Mouse (Mus musculus) CH12.LX (cell line): ENCODE measurements at regions not wholly inside any gene's neighbourhood (a gene's known extent, or its start where the extent isn't known, plus 50 kb on each side); places are given as distances from the start of the nearest gene placed in this dataset.

Experiments used
- DNase-seq: peaks from one replicate; pipeline ENCODE4 v3.0.0-alpha.2; 2013; ENCODE audit errors: extremely low read depth
- H3K27ac ChIP-seq: 2 replicates; pipeline ENCODE4 v1.5.1; 2012; ENCODE audit warnings: low read depth, mild to moderate bottlenecking, control low read depth, moderate library complexity; ENCODE audit not compliant: insufficient read depth
- H3K27me3 ChIP-seq: replicated peaks from 2 replicates; pipeline ENCODE3; 2012; ENCODE audit warnings: inconsistent platforms
- H3K36me3 ChIP-seq, 2 experiments: replicated peaks in 1 of 2; 2 replicates each; pipeline versions ENCODE3 to v1.6.1; 2012; ENCODE audit warnings: inconsistent platforms in 1 of 2, low read length in 1 of 2, mild to moderate bottlenecking in 1 of 2, mixed read lengths in 1 of 2, moderate library complexity in 1 of 2; ENCODE audit not compliant: control insufficient read depth in 1 of 2, insufficient read depth in 1 of 2
- H3K4me1 ChIP-seq, 2 experiments: 2 replicates each; pipeline ENCODE4 v1.6.1; 2012; ENCODE audit warnings: inconsistent platforms in 1 of 2, moderate library complexity in 1 of 2; ENCODE audit not compliant: insufficient read depth in 2 of 2, control insufficient read depth in 1 of 2
- H3K4me2 ChIP-seq: 2 replicates; pipeline ENCODE4 v1.6.1; 2012; ENCODE audit warnings: low read depth, mild to moderate bottlenecking, control low read depth; ENCODE audit not compliant: poor library complexity, insufficient read depth, severe bottlenecking
- H3K4me3 ChIP-seq, 3 experiments: fragments of 150-350 bp in 1 of 3; sonication (generic) in 1 of 3; replicated peaks in 1 of 3; 2 replicates each; pipeline versions ENCODE3 to v1.5.1; 2011 to 2012; ENCODE audit warnings: low read depth in 2 of 3, low read length in 2 of 3, mild to moderate bottlenecking in 2 of 3, moderate library complexity in 2 of 3, control low read depth in 1 of 3, improper control_type of control experiment in 1 of 3, inconsistent platforms in 1 of 3, mixed read lengths in 1 of 3; ENCODE audit not compliant: poor library complexity in 1 of 3
- H3K79me2 ChIP-seq: replicated peaks from 2 replicates; pipeline ENCODE4 v1.6.1; 2012; ENCODE audit warnings: mild to moderate bottlenecking, moderate library complexity; ENCODE audit not compliant: control insufficient read depth, poor library complexity, insufficient read depth, severe bottlenecking; ENCODE audit errors: extremely low read depth
- H3K9ac ChIP-seq: 2 replicates; pipeline ENCODE4 v1.6.1; 2012; ENCODE audit warnings: low read depth, mild to moderate bottlenecking, control low read depth, moderate library complexity; ENCODE audit not compliant: insufficient read depth
- H3K9me3 ChIP-seq: replicated peaks from 2 replicates; pipeline ENCODE3; 2012; ENCODE audit warnings: low read length, inconsistent platforms, mixed read lengths
- CHD1 ChIP-seq: IDR thresholded peaks from 2 replicates; pipeline ENCODE4 v1.6.1; 2012; ENCODE audit warnings: low read depth, low read length, improper control_type of control experiment, inconsistent platforms
- CTCF ChIP-seq, 2 experiments: IDR thresholded peaks in 1 of 2; conservative IDR thresholded peaks in 1 of 2; 2 replicates each; pipeline ENCODE4 v1.5.1; 2011 to 2012; ENCODE audit warnings: low read depth in 2 of 2, low read length in 2 of 2, improper control_type of control experiment in 1 of 2, inconsistent platforms in 1 of 2, mild to moderate bottlenecking in 1 of 2, moderate library complexity in 1 of 2
- E2F4 ChIP-seq: IDR thresholded peaks from 2 replicates; pipeline ENCODE4 v1.6.1; 2011; ENCODE audit warnings: low read depth, low read length, improper control_type of control experiment; ENCODE audit not compliant: insufficient replicate concordance
- ELF1 ChIP-seq: IDR thresholded peaks from 2 replicates; pipeline ENCODE4 v1.6.1; 2014; ENCODE audit warnings: low read depth, mild to moderate bottlenecking, inconsistent platforms, low read length, improper control_type of control experiment
- JUN ChIP-seq: IDR thresholded peaks from 2 replicates; pipeline ENCODE4 v1.6.1; 2011; ENCODE audit warnings: low read depth, mild to moderate bottlenecking, low read length, improper control_type of control experiment, moderate library complexity; ENCODE audit not compliant: insufficient read depth
- JUND ChIP-seq: conservative IDR thresholded peaks from 2 replicates; pipeline ENCODE4 v1.6.1; 2011; ENCODE audit warnings: low read depth, low read length, improper control_type of control experiment
- KAT2A ChIP-seq: IDR thresholded peaks from 2 replicates; pipeline ENCODE4 v1.6.1; 2012; ENCODE audit warnings: low read length, improper control_type of control experiment, inconsistent platforms; ENCODE audit not compliant: insufficient replicate concordance
- MAFK ChIP-seq: IDR thresholded peaks from 2 replicates; pipeline ENCODE4 v1.6.1; 2011; ENCODE audit warnings: low read length, improper control_type of control experiment; ENCODE audit not compliant: insufficient replicate concordance
- MAZ ChIP-seq: IDR thresholded peaks from 2 replicates; pipeline ENCODE4 v1.6.1; 2012; ENCODE audit warnings: low read depth, mild to moderate bottlenecking, inconsistent platforms, low read length, improper control_type of control experiment, moderate library complexity
- MXI1 ChIP-seq: IDR thresholded peaks from 2 replicates; pipeline ENCODE4 v1.6.1; 2011; ENCODE audit warnings: mild to moderate bottlenecking, low read depth, low read length, improper control_type of control experiment
- NELFE ChIP-seq: IDR thresholded peaks from 2 replicates; pipeline ENCODE4 v1.6.1; 2011; ENCODE audit warnings: low read depth, low read length, improper control_type of control experiment
- NRF1 ChIP-seq: IDR thresholded peaks from 2 replicates; pipeline ENCODE4 v1.6.1; 2014; ENCODE audit warnings: low read depth, mild to moderate bottlenecking, inconsistent platforms, low read length, improper control_type of control experiment, moderate library complexity
- PAX5 ChIP-seq: IDR thresholded peaks from 2 replicates; pipeline ENCODE4 v1.6.1; 2012; ENCODE audit warnings: low read length, inconsistent platforms, mixed read lengths
- POLR2AphosphoS2 ChIP-seq: IDR thresholded peaks from 2 replicates; pipeline ENCODE4 v1.6.1; 2011; ENCODE audit warnings: low read depth, low read length, improper control_type of control experiment
- RAD21 ChIP-seq: IDR thresholded peaks from 2 replicates; pipeline ENCODE4 v1.6.1; 2011; ENCODE audit warnings: low read depth, mild to moderate bottlenecking, low read length, improper control_type of control experiment, moderate library complexity
- SIN3A ChIP-seq: IDR thresholded peaks from 2 replicates; pipeline ENCODE4 v1.6.1; 2012; ENCODE audit warnings: low read length, improper control_type of control experiment, inconsistent platforms
- SMC3 ChIP-seq: IDR thresholded peaks from 2 replicates; pipeline ENCODE4 v1.6.1; 2011; ENCODE audit warnings: low read depth, low read length, improper control_type of control experiment
- USF1 ChIP-seq: IDR thresholded peaks from 2 replicates; pipeline ENCODE4 v1.6.1; 2014; ENCODE audit warnings: low read depth, mild to moderate bottlenecking, inconsistent platforms, low read length, improper control_type of control experiment
- ZC3H11A ChIP-seq: IDR thresholded peaks from 2 replicates; pipeline ENCODE4 v1.6.1; 2012; ENCODE audit warnings: low read depth, mild to moderate bottlenecking, inconsistent platforms, low read length, improper control_type of control experiment
- ZKSCAN1 ChIP-seq: IDR thresholded peaks from 2 replicates; pipeline ENCODE4 v1.6.1; 2012; ENCODE audit warnings: low read depth, inconsistent platforms, low read length, improper control_type of control experiment, borderline replicate concordance
- ZNF384 ChIP-seq: IDR thresholded peaks from 2 replicates; pipeline ENCODE4 v1.6.1; 2012; ENCODE audit warnings: low read depth, low read length, improper control_type of control experiment, inconsistent platforms
- dilution Hi-C: fragments of 300-500 bp; cut with MboI; formaldehyde crosslinking; loops from 2 replicates; pipeline ENCODE4 v1.14.3; 2020; ENCODE audit warnings: low sequenced_read_pairs; ENCODE audit not compliant: extremely low pct_unique_long_range_greater_than_20kb, extremely low pct_ligation_motif_present
- in situ Hi-C: fragments of 300-500 bp; cut with MboI; formaldehyde crosslinking; loops from 3 replicates; pipeline ENCODE4 v1.14.3; 2019; ENCODE audit warnings: low sequenced_read_pairs, low pct_ligation_motif_present, low pct_unique_long_range_greater_than_20kb, mixed read lengths

DNA sequence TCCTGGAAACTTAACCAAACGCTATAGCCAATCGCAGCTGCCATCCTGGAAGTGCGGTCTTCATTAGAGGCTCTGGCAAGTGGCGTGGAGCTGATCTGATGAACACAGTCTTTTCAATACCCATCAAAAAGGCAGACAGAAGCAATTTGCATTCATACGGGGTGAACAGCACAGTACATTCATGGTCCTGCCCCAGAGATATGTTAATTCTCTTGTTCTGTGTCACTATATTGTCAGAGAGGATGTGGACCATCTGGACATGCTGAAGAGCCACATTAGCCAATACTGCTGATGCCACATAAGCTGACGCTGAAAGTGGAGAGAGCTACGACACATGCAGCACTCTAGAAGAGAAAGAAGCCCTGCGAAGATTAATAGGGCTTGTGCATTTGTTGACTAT lies 267.6 kb downstream of the Pmp22 start:
- dilution Hi-C loops (no loop called here), in situ Hi-C loops (loop anchor here (25.0 kb wide), 1 partner anchor 1491 kb away; no protein-coding TSS in a partner anchor)
- TF ChIP-seq ZKSCAN1: no peak
- no peak for TF ChIP-seq ZNF384
- no peak for TF ChIP-seq SMC3
- no peak for TF ChIP-seq USF1
- no peak for TF ChIP-seq JUND
- no peak for TF ChIP-seq MAZ
- no peak for TF ChIP-seq POLR2AphosphoS2
- no peak for TF ChIP-seq JUN
- no peak for TF ChIP-seq CTCF (conservative IDR thresholded peaks at IDR 0.05 in 1 of 2, IDR thresholded peaks at IDR 0.05 in 1 of 2; ENCODE audit: low read depth in 2 of 2, low read length in 2 of 2)
- no peak for TF ChIP-seq KAT2A
- TF ChIP-seq MXI1: no peak
- no peak for TF ChIP-seq NRF1
- TF ChIP-seq CHD1: no peak
- no peak for TF ChIP-seq ELF1
- TF ChIP-seq RAD21: no peak
- TF ChIP-seq MAFK: no peak
- TF ChIP-seq ZC3H11A: no peak
- no peak for TF ChIP-seq E2F4
- no peak for TF ChIP-seq NELFE
- H3K27ac ChIP-seq: no peak overlapping the region
- no peaks in the 10 kb centered on the region for H3K4me1 ChIP-seq
- H3K27me3 ChIP-seq: no peaks in the 10 kb centered on the region
- H3K4me2 ChIP-seq: no peak overlapping the region
- no peak overlapping the region for H3K9ac ChIP-seq
- H3K79me2 ChIP-seq: no peaks in the 10 kb centered on the region
- H3K9me3 ChIP-seq: no peaks in the 10 kb centered on the region
- no peaks in the 10 kb centered on the region for H3K36me3 ChIP-seq
- no peak for DNase-seq
- H3K4me3 ChIP-seq: no peak overlapping the region

DNA sequence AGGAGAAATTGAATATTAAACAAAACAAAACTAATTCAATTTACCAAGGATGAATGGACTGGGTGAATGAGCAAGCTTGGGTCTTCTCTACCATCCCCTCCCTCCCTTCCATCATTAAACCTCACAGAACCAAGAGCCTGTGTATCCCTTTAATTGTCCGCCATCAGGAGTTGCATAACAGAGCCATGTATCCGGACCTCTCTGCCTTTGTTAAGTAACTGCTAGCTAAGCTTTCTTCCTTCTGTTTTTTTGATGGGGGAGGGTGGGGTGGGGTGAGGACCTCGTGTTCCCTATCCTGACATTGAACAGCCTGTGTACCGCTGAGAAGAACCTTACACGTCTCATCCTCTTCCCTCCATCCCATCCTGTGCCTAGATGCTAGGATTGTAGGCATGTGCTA lies 274.0 kb downstream of the Pmp22 start:
- Histone ChIP-seq H3K4me2 (no peak overlapping the region), H3K27me3 (no peaks in the 10 kb centered on the region), H3K9me3 (no peaks in the 10 kb centered on the region), H3K27ac (no peak overlapping the region), H3K4me1 (peaks cover 0 to 4% of the 10 kb centered on the region in 2 experiments; a peak in 2 of 4 replicates), H3K79me2 (no peaks in the 10 kb centered on the region), H3K9ac (no peak overlapping the region), H3K4me3 (no peak overlapping the region), H3K36me3 (no peaks in the 10 kb centered on the region)
- dilution Hi-C loops (no loop called here), in situ Hi-C loops (loop anchor here (25.0 kb wide), 1 partner anchor 1035 kb away; the partner anchor contains the start of genes F930015N05Rik and Hs3st3a1)
- TF ChIP-seq NRF1: no peak
- no peak for TF ChIP-seq RAD21
- TF ChIP-seq SIN3A: no peak
- TF ChIP-seq MAZ: no peak
- no peak for TF ChIP-seq PAX5
- no peak for TF ChIP-seq JUN
- no peak for TF ChIP-seq E2F4
- TF ChIP-seq MXI1: no peak
- no peak for TF ChIP-seq NELFE
- DNase-seq: no peak
